Mouse (Mus musculus) ES-E14 (cell line): ENCODE results near the gene Abhd18.

Experiments used
- CHD2 ChIP-seq: IDR thresholded peaks from 2 replicates; pipeline ENCODE4 v1.6.1; 2014; ENCODE audit warnings: mild to moderate bottlenecking, low read depth, low read length, inconsistent platforms
- MAFK ChIP-seq: IDR thresholded peaks from 2 replicates; pipeline ENCODE4 v1.6.1; 2014; ENCODE audit warnings: mild to moderate bottlenecking, low read depth, low read length, inconsistent platforms; ENCODE audit not compliant: insufficient read depth
- ZC3H11A ChIP-seq: IDR thresholded peaks from 2 replicates; pipeline ENCODE4 v1.6.1; 2012; ENCODE audit warnings: low read depth, mild to moderate bottlenecking, inconsistent platforms, low read length, borderline replicate concordance
- ZNF384 ChIP-seq: IDR thresholded peaks from 2 replicates; pipeline ENCODE4 v1.6.1; 2012; ENCODE audit warnings: low read depth, low read length, inconsistent platforms

GRCm38 (mm10) chr3:40799530-40800372 is 47.0 kb upstream of the Abhd18 start, which contains the start of gene Plk4:
- TF ChIP-seq MAFK (no peak), CHD2 (no peak), ZC3H11A (no peak), ZNF384 (no peak)
